Comparison of ENCODE assay signal across 12 mouse cellular contexts in genomic region chr11:52130451-52131068, GRCm38 (mm10). TPM values are rescaled to one million over a fixed set of nuclear protein-coding genes. Genes with fewer than 3 reads are reported as not detected.
DNase-seq lines count a peak whose midpoint lies in the region; ATAC-seq lines count a peak whose summit lies in the region.
"Had no signal": no experiment of that assay in that cellular context is flagged by ENCODE, and none has a peak within 500 bp of the region (broad histone marks: within the 10 kb centered on the region; RNA-seq: fewer than 3 reads in every experiment).

No protein-coding gene starts in this region.

- no peak overlapping the region for H3K4me3 ChIP-seq in liver, embryonic 13.5 days (replicated peaks)
- H3K4me3 ChIP-seq: erythroblast, embryonic 14.5 days; heart, embryonic 12.5 days had no signal

- no peaks in the 10 kb centered on the region for H3K27me3 ChIP-seq in liver, embryonic 13.5 days
- H3K27me3 ChIP-seq: heart, embryonic 12.5 days had no signal

- H3K9me3 ChIP-seq in liver, embryonic 13.5 days (replicated peaks): no peaks in the 10 kb centered on the region

- DNase-seq in heart, adult 11 months: peak; percentile 85
- DNase-seq in heart, postnatal 14 days: no peak
- DNase-seq in liver, embryonic 13.5 days: no peak
- DNase-seq in liver: no peak
- DNase-seq in A20 (ENCODE audit: low read depth, low spot score): peak; percentile 33
- DNase-seq in R1 (ENCODE audit: low read depth, low spot score): peak; percentile 57
- DNase-seq in spleen, postnatal 36 days (ENCODE audit: low spot score in 2 of 2): no peak
- DNase-seq: kidney, adult 11 months had no signal

- H3K4me2 ChIP-seq in liver, embryonic 13.5 days: no peak overlapping the region
- H3K4me2 ChIP-seq: heart, embryonic 12.5 days had no signal

- intact Hi-C loops in heart, postnatal 14 days (cut with DNase I): no loop called here

- 0 out of 2 replicates have a peak, but pooled peaks have one; percentile 31 for ATAC-seq in liver, embryonic 13.5 days (ENCODE audit: low read depth)
- ATAC-seq in activated CD4-positive, CD25-positive, alpha-beta regulatory T cell, adult 4 months: no peak

- no peak overlapping the region for H3K27ac ChIP-seq in liver, embryonic 13.5 days

- 75% methylated on average over 7 of the region's 7 CpGs for WGBS in liver, embryonic 13.5 days (ENCODE audit: insufficient replicate concordance)

- no peak overlapping the region for H3K9ac ChIP-seq in liver, embryonic 13.5 days
- H3K9ac ChIP-seq: heart, embryonic 12.5 days had no signal

- no peaks in the 10 kb centered on the region; the same call in 1 of the 2 replicates for H3K36me3 ChIP-seq in liver, embryonic 13.5 days

- no peaks in the 10 kb centered on the region for H3K4me1 ChIP-seq in liver, embryonic 13.5 days (replicated peaks)

RNA-seq across cellular contexts. Expression of gene Olfr1373, which starts 14.8 kb away (rescaled TPM):
- total RNA-seq in heart, postnatal 14 days (2021): not detected
- not detected in 2 replicates for polyA plus RNA-seq in liver, embryonic 13.5 days (2015; fragmentation: Nextera tagmentation; extraction: Ambion mirVana)
- not detected for polyA plus RNA-seq in activated CD4-positive, CD25-positive, alpha-beta regulatory T cell, adult 4 months (2017; shearing (Covaris generic))
- polyA plus RNA-seq: erythroblast, embryonic 14.5 days; heart, embryonic 12.5 days; lung, adult 2 months had no signal

RNA-seq across cellular contexts. Expression of gene Ppp2ca, which starts 32.1 kb away (rescaled TPM):
- 10 to 100 TPM; 55.4 to 60.4 TPM for total RNA-seq in heart, postnatal 14 days (2021)
- polyA plus RNA-seq in liver, embryonic 13.5 days (2015; fragmentation: Nextera tagmentation; extraction: Ambion mirVana): 37.6 and 41.1 TPM in 2 replicates
- 10 to 100 TPM; 11.0 to 18.0 TPM for polyA plus RNA-seq in activated CD4-positive, CD25-positive, alpha-beta regulatory T cell, adult 4 months (2017; shearing (Covaris generic))

Comparison
In these comparisons a context has a peak if more than half of its experiments do, and no peak if none do; other contexts are left out.
1. DNase-seq: peak in heart, adult 11 months (single experiment), A20 (single experiment) and R1 (single experiment); none in heart, postnatal 14 days (0 of 2), liver, embryonic 13.5 days (single experiment), liver (single experiment) and spleen, postnatal 36 days (0 of 2).